Mouse (Mus musculus) G1E (cell line): ENCODE data around the gene Trdmt1.

Source experiments
- GATA2 ChIP-seq: IDR thresholded peaks from 2 replicates; pipeline ENCODE4 v1.6.1; 2012; ENCODE audit warnings: low read depth, low read length, inconsistent platforms, borderline replicate concordance
- POLR2AphosphoS5 ChIP-seq: IDR thresholded peaks from 2 replicates; pipeline ENCODE4 v1.6.1; 2012; ENCODE audit warnings: low read depth, low read length, inconsistent platforms; ENCODE audit not compliant: insufficient replicate concordance

GRCm38 (mm10) chr2:13559303-13559702, 14.8 kb upstream of the Trdmt1 start:
- no peak for TF ChIP-seq GATA2
- TF ChIP-seq POLR2AphosphoS5 = no peak
